Mouse (Mus musculus) forebrain, embryonic 16.5 days (tissue): ENCODE data around the gene Prkar1b. TPM values are rescaled to one million over a fixed set of nuclear protein-coding genes. Genes with fewer than 3 reads are reported as not detected.

Experiments
- ATAC-seq: fragments of 200-750 bp; cut with Nextera tagmentation; 2 replicates; pipeline ENCODE4 v1.8.0; 2017; ENCODE audit warnings: mild to moderate bottlenecking, moderate library complexity
- H3K27ac ChIP-seq: fragments of 300-500 bp; sonication (generic); 2 replicates; pipeline ENCODE4 v1.5.1; 2014; ENCODE audit warnings: low read length, control low read depth
- H3K27me3 ChIP-seq: fragments of 300-500 bp; sonication (generic); replicated peaks from 2 replicates; pipeline ENCODE4 v1.6.1; 2014; ENCODE audit warnings: low read length; ENCODE audit not compliant: control insufficient read depth, insufficient read depth
- H3K36me3 ChIP-seq: fragments of 300-500 bp; sonication (generic); 2 replicates; pipeline ENCODE4 v1.6.1; 2014; ENCODE audit not compliant: control insufficient read depth, insufficient read depth
- H3K4me1 ChIP-seq: fragments of 300-500 bp; sonication (generic); replicated peaks from 2 replicates; pipeline ENCODE4 v1.6.1; 2014; ENCODE audit warnings: low read length; ENCODE audit not compliant: control insufficient read depth, insufficient read depth
- H3K4me2 ChIP-seq: fragments of 300-500 bp; sonication (generic); 2 replicates; pipeline ENCODE4 v1.6.1; 2014; ENCODE audit warnings: mild to moderate bottlenecking, low read length, control low read depth
- H3K4me3 ChIP-seq: fragments of 300-500 bp; sonication (generic); replicated peaks from 2 replicates; pipeline ENCODE4 v1.5.1; 2014; ENCODE audit warnings: mild to moderate bottlenecking, low read length, control low read depth
- H3K9ac ChIP-seq: fragments of 300-500 bp; sonication (generic); replicated peaks from 2 replicates; pipeline ENCODE4 v1.6.1; 2014; ENCODE audit warnings: low read depth, low read length, control low read depth
- H3K9me3 ChIP-seq: fragments of 300-500 bp; sonication (generic); 2 replicates; pipeline ENCODE4 v1.6.1; 2016; ENCODE audit warnings: low read length; ENCODE audit not compliant: control insufficient read depth
- WGBS: fragments of 180-500 bp; shearing (Covaris S2); extraction: QIAGEN DNeasy Blood & Tissue Kit; methylation state at CpG from one replicate; pipeline ENCODE4 v1.1.7; 2014; 5-methylcytosine and 5-hydroxymethylcytosine counted together
- polyA plus RNA-seq: library from polyadenylated mRNA; unstranded; fragments of >200 nt; fragmentation: Nextera tagmentation; extraction: Ambion mirVana; gene quantifications from 2 replicates; pipeline ENCODE4 v1.2.1, GENCODE M21; 2015

The Prkar1b gene
- polyA plus RNA-seq, 1 experiment from 2014 or later: 245 TPM

DNA sequence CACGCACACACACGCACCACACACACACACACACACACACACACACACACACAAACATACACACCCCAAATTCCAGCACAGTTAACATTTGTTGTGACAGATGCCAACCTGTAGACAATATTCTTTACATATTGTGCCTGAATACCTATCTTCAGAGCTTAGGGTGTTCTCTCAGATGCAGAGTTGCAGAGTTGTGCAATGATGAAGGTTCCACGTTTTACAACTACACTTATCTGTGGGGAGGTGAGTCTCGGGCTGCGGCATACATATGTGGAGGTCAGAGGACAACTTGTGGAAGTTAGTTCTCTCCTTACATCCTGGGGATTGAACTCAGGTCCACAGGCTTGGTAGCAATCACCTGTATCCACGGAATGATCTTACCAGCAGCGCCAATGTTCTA is 34.3 kb downstream of the Prkar1b start:
- no peak for ATAC-seq
- 94% methylated on average over 7 of the region's 7 CpGs for WGBS
- Histone ChIP-seq H3K4me1 (peaks cover 12% of the 10 kb centered on the region), H3K9ac (no peak overlapping the region), H3K36me3 (no peaks in the 10 kb centered on the region; the same call in 1 of the 2 replicates), H3K4me2 (no peak overlapping the region), H3K27ac (no peak overlapping the region), H3K27me3 (no peaks in the 10 kb centered on the region), H3K9me3 (no peaks in the 10 kb centered on the region), H3K4me3 (no peak overlapping the region)

- no peaks in the 10 kb centered on the region for H3K9me3 ChIP-seq
- WGBS: 87% methylated on average over 4 of the region's 4 CpGs
- ATAC-seq: no peak
- no peak overlapping the region for H3K27ac ChIP-seq
- no peaks in the 10 kb centered on the region for H3K27me3 ChIP-seq
- H3K4me1 ChIP-seq: peaks cover 12% of the 10 kb centered on the region
- no peaks in the 10 kb centered on the region; the same call in 1 of the 2 replicates for H3K36me3 ChIP-seq
- no peak overlapping the region for H3K4me2 ChIP-seq
- H3K9ac ChIP-seq: no peak overlapping the region
- no peak overlapping the region for H3K4me3 ChIP-seq
These were observed 34.9 kb downstream of the Prkar1b start for GRCm38 (mm10) chr5:139114876-139115275.

DNA sequence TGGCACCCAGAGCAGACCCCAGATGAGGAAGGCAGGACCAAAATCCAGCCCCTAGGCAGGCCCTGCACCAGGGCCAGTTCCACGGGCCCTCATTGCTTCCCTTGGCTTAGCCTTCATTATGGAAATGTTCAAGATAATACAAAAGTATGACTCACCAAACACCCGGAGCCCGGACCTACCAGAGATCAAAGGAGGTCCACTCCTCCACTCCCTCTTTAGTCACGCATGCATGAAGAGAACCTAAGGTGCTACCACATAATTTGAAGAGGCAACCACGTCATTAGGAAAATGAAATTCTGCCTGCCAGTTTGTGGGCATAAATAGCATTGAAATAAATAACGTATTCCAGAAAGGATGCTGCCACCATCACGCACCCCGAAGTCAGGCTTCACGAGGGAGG is 37.4 kb downstream of the Prkar1b start:
- peak overlapping the region; percentile 4; the same call in 1 of the 2 replicates for H3K27ac ChIP-seq
- H3K4me1 ChIP-seq: peaks cover 12% of the 10 kb centered on the region
- H3K9ac ChIP-seq: no peak overlapping the region
- H3K9me3 ChIP-seq: no peaks in the 10 kb centered on the region
- H3K4me2 ChIP-seq: no peak overlapping the region
- no peaks in the 10 kb centered on the region; the same call in 1 of the 2 replicates for H3K36me3 ChIP-seq
- no peaks in the 10 kb centered on the region for H3K27me3 ChIP-seq
- no peak for ATAC-seq
- H3K4me3 ChIP-seq: no peak overlapping the region
- WGBS: 66% methylated on average over 9 of the region's 9 CpGs

- H3K36me3 ChIP-seq: no peaks in the 10 kb centered on the region; the same call in 1 of the 2 replicates
- 36% methylated on average over 9 of the region's 9 CpGs for WGBS
- ATAC-seq: peak; percentile 52; the same call in 1 of the 2 replicates
- no peak overlapping the region for H3K4me3 ChIP-seq
- H3K9ac ChIP-seq: no peak overlapping the region
- no peaks in the 10 kb centered on the region for H3K9me3 ChIP-seq
- peaks cover 12% of the 10 kb centered on the region for H3K4me1 ChIP-seq
- H3K4me2 ChIP-seq: no peak overlapping the region
- peak overlapping the region; percentile 20 for H3K27ac ChIP-seq
- H3K27me3 ChIP-seq: no peaks in the 10 kb centered on the region
These were observed 37.8 kb downstream of the Prkar1b start for GRCm38 (mm10) chr5:139111991-139112390.

- Histone ChIP-seq H3K4me2 (no peak overlapping the region), H3K4me1 (peaks cover 12% of the 10 kb centered on the region), H3K36me3 (peaks cover 3% of the 10 kb centered on the region; the same call in 1 of the 2 replicates), H3K27ac (no peak overlapping the region), H3K9me3 (no peaks in the 10 kb centered on the region), H3K27me3 (no peaks in the 10 kb centered on the region), H3K4me3 (no peak overlapping the region), H3K9ac (no peak overlapping the region)
- no peak for ATAC-seq
- whole genome bisulfite sequencing: 84% methylated on average over 2 of the region's 2 CpGs
These were observed 39.5 kb downstream of the Prkar1b start for GRCm38 (mm10) chr5:139110140-139110855.

GRCm38 (mm10) chr5:139107815-139108214 is 42.0 kb downstream of the Prkar1b start:
- Histone ChIP-seq H3K4me1 (peaks cover 12% of the 10 kb centered on the region), H3K36me3 (peaks cover 3% of the 10 kb centered on the region; the same call in 1 of the 2 replicates), H3K9ac (no peak overlapping the region), H3K4me3 (no peak overlapping the region), H3K4me2 (no peak overlapping the region), H3K27me3 (no peaks in the 10 kb centered on the region), H3K27ac (no peak overlapping the region), H3K9me3 (no peaks in the 10 kb centered on the region)
- WGBS: 75% methylated on average over 9 of the region's 9 CpGs
- no peak for ATAC-seq

DNA sequence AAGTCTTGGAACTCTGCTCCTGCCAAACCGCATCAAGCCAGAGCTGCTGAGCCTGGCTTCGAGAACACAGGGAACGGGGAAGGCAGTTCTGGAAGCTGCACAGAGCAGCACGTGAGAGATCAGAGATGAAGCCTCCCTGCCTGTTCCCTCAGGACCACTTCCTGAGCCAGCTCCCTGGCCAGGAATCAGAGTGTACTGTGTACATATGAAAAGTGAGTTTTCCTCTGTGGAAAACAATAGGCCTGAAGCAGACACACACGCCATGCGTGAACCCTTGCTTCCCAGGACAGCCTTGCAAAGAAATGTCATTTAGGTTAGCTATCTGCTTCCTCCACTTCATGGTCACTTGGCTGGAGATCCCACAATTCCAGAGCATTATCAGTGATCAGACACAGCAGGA is 48.0 kb downstream of the Prkar1b start:
- peaks cover 14% of the 10 kb centered on the region for H3K4me1 ChIP-seq
- WGBS: 77% methylated on average over 6 of the region's 6 CpGs
- H3K9me3 ChIP-seq: peaks cover 4% of the 10 kb centered on the region; the same call in 1 of the 2 replicates
- H3K27ac ChIP-seq: no peak overlapping the region
- no peak for ATAC-seq
- H3K36me3 ChIP-seq: peaks cover 3% of the 10 kb centered on the region; the same call in 1 of the 2 replicates
- no peak overlapping the region for H3K4me2 ChIP-seq
- no peak overlapping the region for H3K4me3 ChIP-seq
- H3K9ac ChIP-seq: no peak overlapping the region
- no peaks in the 10 kb centered on the region for H3K27me3 ChIP-seq

DNA sequence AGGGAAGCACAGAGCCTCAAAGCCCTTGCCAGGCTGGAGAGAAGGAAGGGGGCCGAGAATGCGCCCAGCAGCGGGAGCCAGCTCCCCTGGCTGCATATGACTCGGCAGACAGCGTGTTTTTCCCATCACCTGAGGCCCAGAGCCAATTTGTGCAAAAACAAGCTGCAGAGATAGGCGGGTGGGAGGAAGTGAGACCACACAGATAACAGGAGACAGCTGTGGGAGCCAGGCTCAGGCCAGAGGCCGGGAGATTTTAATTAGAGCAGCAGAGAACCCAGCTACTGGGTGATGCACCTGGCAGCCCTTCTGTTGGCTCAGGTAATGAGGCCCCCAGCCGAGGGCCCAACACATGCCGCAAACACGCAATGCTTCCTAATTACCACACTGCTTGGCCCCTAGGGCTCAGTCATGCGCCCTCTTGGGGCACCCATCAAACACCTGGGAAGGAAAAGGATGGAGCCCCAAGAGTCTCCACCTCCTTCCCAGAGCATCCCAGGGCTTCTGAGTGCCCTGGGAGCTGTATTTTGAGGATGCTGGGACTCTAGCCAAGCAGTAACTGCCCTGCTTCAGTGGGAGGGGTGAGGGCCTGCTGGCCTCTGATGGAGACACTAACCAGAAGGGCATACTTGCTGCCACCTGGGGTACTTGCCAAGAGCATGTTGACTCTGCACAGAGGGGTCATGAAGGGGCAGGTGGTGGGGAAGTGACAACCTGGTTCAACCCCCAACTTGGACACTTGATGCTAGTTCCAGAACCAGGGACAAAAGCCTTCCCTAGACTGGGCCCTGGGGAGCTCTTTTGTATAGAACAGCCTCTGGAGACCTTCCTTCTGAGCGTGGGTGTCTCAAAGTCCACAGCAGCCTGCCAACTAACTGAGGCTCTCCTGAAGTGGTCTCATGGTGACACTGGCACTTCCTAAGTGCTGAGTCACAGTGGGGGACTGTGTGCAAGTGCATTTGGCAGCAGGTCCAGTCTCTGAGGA is 50.5 kb downstream of the Prkar1b start:
- WGBS: 26% methylated on average over 12 of the region's 12 CpGs
- ATAC-seq: peak; percentile 82
- no peaks in the 10 kb centered on the region for H3K27me3 ChIP-seq
- no peaks in the 10 kb centered on the region for H3K36me3 ChIP-seq
- H3K4me1 ChIP-seq: peaks cover 14% of the 10 kb centered on the region
- H3K9ac ChIP-seq: no peak overlapping the region
- peak overlapping the region; percentile 46 for H3K27ac ChIP-seq
- no peak overlapping the region for H3K4me3 ChIP-seq
- peaks cover 6% of the 10 kb centered on the region; the same call in 1 of the 2 replicates for H3K9me3 ChIP-seq
- H3K4me2 ChIP-seq: no peak overlapping the region
